Mouse (Mus musculus): ENCODE results near the gene Abhd17c. TPM values are rescaled to one million over a fixed set of nuclear protein-coding genes. Genes with fewer than 3 reads are reported as not detected.

The Abhd17c gene
- total and polyA plus RNA-seq, 3 experiments, result 13.5 to 28.1 (median 22.8) TPM

GRCm38 (mm10) chr7:84068931-84069330, 82.8 kb downstream of the Abhd17c start:
- H3K27me3 ChIP-seq (ENCODE audit: insufficient read depth, low read length), result 0 out of 2 replicates have a peak, but pooled peaks cover 3% of the 10 kb centered on the region
- ATAC-seq (ENCODE audit: extremely low read depth, insufficient number of reproducible peaks, low FRiP score, poor library complexity, severe bottlenecking), result no peak

GRCm38 (mm10) chr7:84059799-84060198, 91.9 kb downstream of the Abhd17c start:
- TF ChIP-seq GATA1 (IDR thresholded peaks at IDR 0.05; ENCODE audit: borderline replicate concordance, low read length), result no peak
- no peak for TF ChIP-seq CTCF (IDR thresholded peaks at IDR 0.05; ENCODE audit: low read depth, low read length)
- no peak for TF ChIP-seq GATA2 (IDR thresholded peaks at IDR 0.05; ENCODE audit: borderline replicate concordance, low read depth, low read length)
- TF ChIP-seq POLR2AphosphoS5 (IDR thresholded peaks at IDR 0.05; ENCODE audit: insufficient replicate concordance, low read depth, low read length), result no peak
- TF ChIP-seq TAL1 (conservative IDR thresholded peaks at IDR 0.05; ENCODE audit: low read depth, low read length), result no peak
- Histone ChIP-seq H3K4me3 (ENCODE audit: low read depth, low read length) (no peak overlapping the region), H3K4me1 (ENCODE audit: insufficient read depth, low read depth, low read length) (no peaks in the 10 kb centered on the region), H3K9me3 (replicated peaks) (no peaks in the 10 kb centered on the region), H3K27me3 (ENCODE audit: insufficient read depth, low read length) (peaks cover 5% of the 10 kb centered on the region; the same call in 1 of the 2 replicates), H3K36me3 (replicated peaks) (no peaks in the 10 kb centered on the region)
- no peak for ATAC-seq (ENCODE audit: extremely low read depth, insufficient number of reproducible peaks, low FRiP score, poor library complexity, severe bottlenecking)
- no peak for DNase-seq (ENCODE audit: low spot score)

More at GRCm38 (mm10) chr7:84068931-84069330, 82.8 kb downstream of the Abhd17c start:
- DNase-seq (ENCODE audit: low spot score), result no peak
- H3K9me3 ChIP-seq (replicated peaks), result no peaks in the 10 kb centered on the region
- no peak overlapping the region for H3K4me3 ChIP-seq (ENCODE audit: low read depth, low read length)
- H3K36me3 ChIP-seq (replicated peaks), result no peaks in the 10 kb centered on the region
- no peak for TF ChIP-seq POLR2AphosphoS5 (IDR thresholded peaks at IDR 0.05; ENCODE audit: insufficient replicate concordance, low read depth, low read length)
- no peak for TF ChIP-seq GATA2 (IDR thresholded peaks at IDR 0.05; ENCODE audit: borderline replicate concordance, low read depth, low read length)
- TF ChIP-seq TAL1 (conservative IDR thresholded peaks at IDR 0.05; ENCODE audit: low read depth, low read length), result no peak
- no peak for TF ChIP-seq GATA1 (IDR thresholded peaks at IDR 0.05; ENCODE audit: borderline replicate concordance, low read length)
- H3K4me1 ChIP-seq (ENCODE audit: insufficient read depth, low read depth, low read length), result no peaks in the 10 kb centered on the region

Other genes starting within 250 kb of the Abhd17c start
- gene Cemip, start 65.4 kb downstream of the Abhd17c start, total RNA-seq (2014; fragmentation: Nextera tagmentation), result not detected in 2 replicates
- 0.17 and 0.22 TPM in 2 replicates for gene Cemip, start 65.4 kb downstream of the Abhd17c start, total RNA-seq (2017)
- gene Cemip, start 65.4 kb downstream of the Abhd17c start, polyA plus RNA-seq (2012), result not detected in 2 replicates